Mouse (Mus musculus) common myeloid progenitor, adult 5-6 weeks (primary cell): ENCODE data around the gene Ropn1l. TPM values are rescaled to one million over a fixed set of nuclear protein-coding genes. Genes with fewer than 3 reads are reported as not detected.
A peak's percentile ranks its signal among the peaks of the same experiment; 100 is the strongest.

Experiments
- ATAC-seq: replicated peaks from 2 replicates; pipeline ENCODE4 v1.8.0; 2016; ENCODE audit warnings: low read depth, mild to moderate bottlenecking, moderate TSS enrichment, inconsistent platforms; ENCODE audit not compliant: poor library complexity, severe bottlenecking
- total RNA-seq: library from RNA; stranded (forward); fragments of 200-1000, 187-1606 nt; gene quantifications from 2 replicates; pipeline ENCODE4 v1.2.3, GENCODE M21; 2017

Ropn1l gene
- total RNA-seq: 0.37 and 3.8 TPM in 2 replicates

DNA sequence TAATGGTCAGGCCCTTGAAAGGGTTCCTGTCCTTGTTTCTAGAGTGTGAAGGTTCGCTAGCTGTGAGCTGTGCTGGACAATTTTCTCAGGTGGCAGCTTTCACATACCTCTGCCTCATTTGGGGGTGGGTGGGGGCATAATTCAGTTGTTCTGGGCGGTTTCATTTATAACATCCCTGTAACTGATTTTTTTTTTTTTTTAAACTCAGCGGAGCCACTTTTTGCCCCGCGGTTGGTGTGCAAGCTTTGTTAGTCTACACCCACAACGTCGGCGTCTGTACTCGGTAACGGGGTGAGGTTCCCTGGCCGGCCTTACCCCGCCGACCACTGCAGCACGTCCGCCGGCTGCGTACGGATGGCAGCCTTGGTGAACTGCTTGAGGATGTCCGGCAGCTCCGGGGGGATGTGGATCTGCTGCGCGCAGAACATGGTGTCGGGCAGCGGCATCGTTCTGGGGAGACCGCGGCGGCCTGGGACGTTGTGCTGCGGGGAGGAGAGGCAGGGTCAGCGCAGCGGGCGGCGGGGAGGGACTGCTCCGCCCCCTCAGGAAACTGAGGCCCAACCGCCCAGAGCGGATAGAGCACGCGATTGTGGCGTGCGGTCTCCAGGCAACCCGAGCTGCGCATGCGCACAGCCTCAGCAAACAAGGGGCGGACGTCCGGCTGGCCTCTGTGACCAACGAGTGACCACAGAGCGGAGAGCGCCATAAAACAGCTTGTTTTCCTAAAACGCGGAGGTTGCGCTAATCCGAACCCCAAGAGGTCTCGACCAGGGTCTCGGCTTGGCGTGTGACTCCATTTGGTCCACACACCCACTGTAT, at the start of gene Ropn1l:
Gene Ropn1l, minus strand, starts transcription at position 640 of the 819 bp plus-strand sequence.
- ATAC-seq: peak; percentile 87

DNA sequence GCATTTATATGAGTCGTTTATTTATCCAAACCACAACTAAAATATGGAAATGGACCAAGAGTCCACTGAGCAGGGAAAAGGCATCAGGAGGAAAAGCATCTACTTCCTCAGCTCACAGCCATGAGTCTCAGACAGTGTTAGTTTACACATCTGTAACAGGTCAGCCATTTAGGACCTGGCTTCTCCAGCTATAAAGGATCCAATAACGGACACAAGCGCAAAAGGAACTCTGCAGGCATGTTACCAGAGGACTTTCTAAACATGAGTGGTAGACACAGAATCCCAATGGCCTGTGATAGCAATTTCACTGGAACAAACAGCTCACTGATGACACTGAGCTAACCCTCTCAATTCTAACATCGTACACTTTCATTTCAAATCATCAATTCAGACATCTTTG, 49.5 kb upstream of the Ropn1l start:
- no peak for ATAC-seq

DNA sequence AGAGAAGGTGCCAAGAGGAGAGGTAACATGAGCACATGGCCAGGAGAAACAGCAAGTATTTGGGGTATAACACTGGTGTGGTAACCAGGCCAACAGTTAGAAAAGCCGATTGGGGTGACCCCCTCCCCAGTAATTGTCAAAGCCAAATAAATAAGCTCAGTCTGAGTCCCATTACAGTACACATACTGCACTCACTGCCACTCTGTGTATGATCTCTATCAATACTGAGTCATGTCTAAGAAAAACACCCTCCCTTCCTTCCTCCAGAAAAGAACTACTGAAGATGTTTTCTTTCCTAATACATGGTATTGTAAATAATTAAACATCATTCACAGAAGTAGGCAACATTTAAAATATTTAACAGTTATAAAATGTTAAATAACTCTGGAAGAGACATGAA, 48.8 kb upstream of the Ropn1l start:
- ATAC-seq: no peak

DNA sequence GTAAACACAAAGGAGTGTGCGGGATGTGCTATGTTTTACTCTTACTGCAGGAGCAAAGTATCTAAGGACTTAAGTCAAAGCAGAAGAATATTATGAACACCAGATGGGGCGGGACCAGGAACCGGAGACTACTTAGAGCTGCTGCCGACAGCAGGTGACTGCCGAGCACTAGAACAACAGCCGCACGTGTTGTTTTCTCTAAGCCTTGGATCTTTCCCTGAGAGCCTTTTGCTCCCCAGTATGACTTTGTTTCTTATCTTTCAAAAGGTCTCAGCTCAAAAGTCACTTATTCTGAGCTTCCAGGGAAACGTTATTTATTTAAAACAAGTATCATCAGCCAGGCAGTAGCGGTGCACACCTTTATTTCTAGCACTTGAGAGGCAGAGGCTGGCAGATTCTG, 41.3 kb upstream of the Ropn1l start:
- no peak for ATAC-seq

DNA sequence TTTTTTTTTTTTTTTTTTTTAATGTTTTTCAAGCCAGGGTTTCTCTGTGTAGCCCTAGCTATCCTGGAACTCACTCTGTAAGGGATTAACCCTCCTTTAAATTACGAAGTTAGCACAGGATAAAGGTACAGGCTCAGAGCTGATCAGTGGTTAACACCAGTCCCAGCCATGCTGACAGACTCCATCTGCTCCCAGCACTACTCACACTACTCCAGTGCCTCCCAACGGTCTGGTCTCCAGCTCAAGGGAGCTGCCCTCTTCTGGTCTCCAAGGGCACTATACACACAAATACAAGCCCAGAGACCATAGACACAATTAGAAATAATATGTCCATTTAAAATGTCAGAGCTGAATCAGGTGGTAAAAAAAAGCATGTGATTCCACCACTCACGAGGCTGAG, 40.8 kb upstream of the Ropn1l start:
- no peak for ATAC-seq

DNA sequence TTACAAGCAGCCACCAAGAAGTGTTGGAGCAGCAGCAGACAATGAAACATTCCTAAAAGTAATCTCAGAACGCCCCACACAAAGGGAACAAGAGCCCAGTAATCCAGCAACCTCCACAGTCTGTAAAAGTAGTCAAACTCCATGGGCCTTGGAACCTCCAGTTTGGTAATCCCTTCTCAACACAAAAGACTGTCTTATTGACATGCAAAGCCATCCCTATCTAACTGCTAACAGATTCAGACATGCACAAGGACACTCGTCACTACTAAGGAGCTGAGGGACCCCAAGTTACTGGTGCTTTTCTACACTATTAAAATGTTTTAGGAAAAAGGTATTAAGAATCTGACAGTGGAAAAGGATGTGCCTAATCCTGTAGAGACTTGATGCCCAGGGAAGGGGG, 33.9 kb upstream of the Ropn1l start:
- ATAC-seq: no peak

DNA sequence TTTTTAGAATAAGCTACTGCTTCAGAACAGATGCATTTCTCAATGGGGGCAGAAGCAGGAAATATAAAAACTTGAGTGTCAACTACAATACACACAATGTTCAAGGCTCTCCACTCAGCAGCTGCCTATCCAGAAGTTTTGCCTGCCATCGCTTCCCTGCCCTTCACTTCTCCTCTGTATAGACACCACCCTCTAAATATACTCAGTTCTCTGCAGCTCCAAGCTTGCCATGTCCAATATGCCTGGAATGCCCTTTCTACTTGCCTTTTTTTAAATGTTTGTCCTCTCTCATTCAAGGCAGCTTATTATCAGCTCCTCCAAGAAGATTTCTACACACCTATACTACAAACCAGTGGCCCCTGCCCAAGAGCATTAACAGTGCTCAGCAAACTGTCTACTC, 23.1 kb upstream of the Ropn1l start:
- no peak for ATAC-seq

DNA sequence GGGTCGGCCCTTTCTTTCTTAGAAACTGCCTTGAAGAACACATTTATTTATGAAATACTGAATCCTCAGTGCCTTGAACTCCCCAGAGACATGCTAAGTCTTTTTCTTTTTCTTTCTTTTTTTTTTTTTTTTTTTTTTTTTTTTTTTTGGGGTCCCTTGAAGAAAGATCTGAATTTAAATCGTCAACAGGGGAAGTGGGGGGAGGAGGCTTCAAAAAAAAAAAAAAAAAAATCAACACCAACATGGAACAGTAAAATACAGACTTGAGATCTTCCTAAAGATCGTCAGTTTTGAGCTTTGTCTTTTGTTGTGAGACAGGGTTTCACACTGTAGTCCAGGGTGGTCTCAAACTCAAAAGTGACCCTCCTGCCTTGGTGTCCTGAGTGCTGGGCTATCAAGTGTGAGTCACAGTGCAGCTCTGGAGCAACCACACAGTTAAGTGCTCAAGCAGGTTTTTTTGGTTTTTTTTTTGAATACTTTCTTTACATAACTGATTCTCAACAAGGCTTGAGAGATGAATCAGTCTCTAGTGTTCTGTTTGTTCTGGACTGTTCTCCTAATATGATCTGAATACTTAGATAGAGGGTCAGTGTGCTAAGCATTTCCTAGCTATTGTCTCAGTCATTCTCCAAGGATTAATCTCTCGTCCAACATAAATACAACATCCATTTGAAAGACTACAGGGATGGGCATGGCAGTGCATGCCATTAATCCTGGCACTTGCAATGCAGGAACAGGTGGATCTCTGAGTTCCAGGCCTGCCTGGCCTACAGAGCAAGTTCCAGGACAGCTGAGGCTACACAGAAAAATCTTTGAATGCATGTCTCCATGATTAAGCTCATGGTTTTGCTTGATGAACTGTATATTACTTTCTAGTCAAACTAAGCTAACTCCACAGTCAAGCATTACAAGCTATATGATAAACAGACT, 19.4 kb upstream of the Ropn1l start:
- no peak for ATAC-seq

DNA sequence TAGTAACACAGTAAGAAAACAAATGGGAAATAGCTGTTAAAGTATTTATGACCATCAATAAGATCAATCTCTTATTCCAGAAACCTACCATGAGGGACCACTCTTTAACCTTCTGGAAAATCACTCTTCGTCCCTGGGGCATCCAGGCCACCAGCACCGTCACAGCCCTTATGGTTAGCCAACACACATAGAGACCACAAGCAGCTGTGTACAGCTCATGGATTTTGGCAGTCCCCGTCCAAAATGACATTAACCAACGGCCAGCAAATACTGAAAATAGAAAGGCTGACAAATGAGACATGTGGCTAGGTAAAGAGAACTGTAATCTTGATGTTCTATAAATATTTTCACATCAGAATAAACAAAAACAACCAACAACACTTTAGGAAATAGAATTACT, 18.0 kb upstream of the Ropn1l start:
- no peak for ATAC-seq

DNA sequence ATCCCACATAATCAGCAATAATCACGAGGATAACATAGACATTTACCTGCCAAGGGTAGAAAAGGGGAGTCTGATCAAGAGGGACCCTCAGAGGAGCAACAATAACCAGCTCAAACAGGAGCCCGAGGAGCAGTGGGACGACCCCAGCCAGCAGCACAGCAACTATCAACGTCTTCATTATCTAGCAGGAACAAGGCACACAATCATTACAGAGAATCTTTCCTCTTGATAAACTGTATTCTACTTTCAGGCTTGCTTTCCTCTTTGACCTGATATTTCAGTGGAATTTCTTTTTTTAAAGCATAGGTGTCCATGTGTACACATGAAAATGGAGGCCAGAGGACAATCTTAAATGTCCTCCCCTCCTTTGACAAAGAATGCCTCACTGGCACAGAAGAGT, 16.0 kb upstream of the Ropn1l start:
- no peak for ATAC-seq

DNA sequence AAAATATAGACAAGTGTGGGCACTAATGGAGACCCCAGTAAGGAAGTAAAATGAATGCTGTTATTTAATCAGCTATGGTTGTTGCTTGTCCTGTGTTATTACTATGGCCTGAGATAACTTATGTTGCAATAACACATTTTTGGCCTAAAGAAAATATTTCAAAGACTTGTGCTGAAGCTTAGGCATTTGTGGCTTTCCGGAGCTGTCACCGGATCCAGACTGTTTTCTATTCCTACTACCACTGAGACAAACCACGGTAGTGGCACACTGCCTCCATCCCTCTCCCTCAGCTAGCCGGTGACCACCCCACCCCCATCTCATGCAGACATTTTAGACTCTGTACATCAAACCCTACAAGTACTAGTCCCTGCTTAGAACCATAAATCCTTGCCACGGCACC, 15.3 kb upstream of the Ropn1l start:
- no peak for ATAC-seq

DNA sequence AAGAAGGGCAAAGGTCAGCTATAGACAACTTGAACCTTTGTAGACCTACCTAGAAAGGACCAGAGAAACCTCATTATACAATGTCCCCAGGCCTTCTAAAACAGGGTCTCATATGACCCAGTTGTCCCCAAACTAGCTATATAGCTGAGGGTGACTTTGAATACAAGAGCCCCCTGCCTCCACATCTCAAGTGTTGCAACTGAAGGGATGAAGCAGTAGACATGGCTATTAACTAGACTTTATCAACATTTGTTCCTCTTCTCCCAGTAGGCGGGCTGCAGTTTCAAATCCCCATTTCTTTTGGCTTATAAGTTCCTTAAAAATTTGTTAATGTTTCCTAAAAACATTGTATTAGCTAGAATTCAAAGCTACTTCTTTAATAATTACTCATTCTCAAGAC, 13.2 kb upstream of the Ropn1l start:
- no peak for ATAC-seq

DNA sequence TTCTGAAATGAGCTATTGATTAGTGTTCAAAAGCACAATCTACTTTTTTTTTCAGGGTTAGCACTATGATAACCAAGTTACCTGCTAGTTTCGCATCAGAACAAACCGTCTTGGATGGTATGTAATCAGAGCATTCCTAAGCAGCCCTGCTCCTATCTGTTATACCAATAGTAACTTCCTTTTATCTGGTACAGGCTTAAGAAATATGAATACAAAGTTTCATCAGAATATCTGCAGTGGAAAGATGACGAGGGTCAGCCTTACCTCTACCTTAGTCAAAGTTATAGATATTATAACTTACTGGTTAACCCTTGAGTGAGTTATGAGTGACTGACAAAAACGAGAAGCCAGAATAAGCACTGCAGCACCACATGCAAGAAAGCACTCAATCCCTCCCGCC, 12.8 kb upstream of the Ropn1l start:
- no peak for ATAC-seq

DNA sequence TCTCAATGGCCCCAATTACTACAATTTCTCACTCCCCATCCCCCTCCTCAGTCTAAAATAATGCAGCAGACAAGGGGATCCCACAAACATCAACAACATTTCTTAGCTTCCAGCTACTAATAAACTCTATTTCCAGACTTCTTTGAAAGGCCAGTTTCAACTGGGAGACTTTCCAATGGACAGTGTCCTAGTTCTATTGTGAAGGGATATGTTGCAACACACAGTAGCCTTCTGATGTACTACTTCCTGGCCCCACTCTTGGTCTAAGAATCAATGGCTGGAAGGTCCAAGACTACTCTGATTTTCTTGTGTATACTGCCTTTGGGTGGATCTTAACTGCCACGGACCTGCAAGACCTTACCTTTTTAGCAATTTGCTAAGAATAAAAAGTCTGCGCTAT, 12.3 kb upstream of the Ropn1l start:
- ATAC-seq: no peak

DNA sequence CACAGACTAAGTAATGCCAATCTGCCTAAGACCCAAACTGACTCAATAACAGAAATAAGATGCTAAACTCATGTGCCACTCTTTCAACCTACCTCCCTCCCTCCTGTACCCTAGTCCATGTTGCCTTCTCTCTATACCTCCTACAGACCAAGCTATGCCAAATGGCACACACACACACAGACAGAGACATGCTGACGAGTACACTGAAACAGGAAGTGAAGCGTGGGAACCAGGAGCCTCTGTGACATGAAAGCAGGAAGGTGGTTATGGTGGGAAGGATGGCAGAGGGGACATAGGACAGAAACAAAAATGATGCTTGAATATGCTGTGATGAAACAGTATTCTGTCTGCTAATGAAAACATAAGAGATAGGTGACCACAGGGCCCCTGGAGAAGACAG, 7.0 kb upstream of the Ropn1l start:
- peak; percentile 43; the same call in 1 of the 2 replicates for ATAC-seq

DNA sequence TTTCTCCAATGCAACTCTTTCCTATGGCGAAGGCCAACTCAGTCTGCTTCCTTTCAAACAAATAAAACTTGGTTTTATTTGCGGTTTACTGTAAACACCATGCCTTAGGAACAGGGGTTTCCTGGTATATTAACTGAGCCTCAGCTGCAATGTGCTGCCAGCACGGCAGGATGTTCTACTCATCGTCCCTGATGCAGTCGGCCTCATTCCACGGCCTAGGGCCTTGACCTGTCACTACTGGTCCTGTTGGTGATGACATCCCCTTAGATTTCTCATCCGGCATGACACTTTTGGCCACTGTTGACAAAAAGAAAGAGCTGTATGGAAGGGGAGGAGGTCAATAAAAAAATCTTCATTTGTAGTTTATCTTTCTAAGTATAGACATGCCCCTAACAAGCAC, 4.5 kb upstream of the Ropn1l start:
- no peak for ATAC-seq

DNA sequence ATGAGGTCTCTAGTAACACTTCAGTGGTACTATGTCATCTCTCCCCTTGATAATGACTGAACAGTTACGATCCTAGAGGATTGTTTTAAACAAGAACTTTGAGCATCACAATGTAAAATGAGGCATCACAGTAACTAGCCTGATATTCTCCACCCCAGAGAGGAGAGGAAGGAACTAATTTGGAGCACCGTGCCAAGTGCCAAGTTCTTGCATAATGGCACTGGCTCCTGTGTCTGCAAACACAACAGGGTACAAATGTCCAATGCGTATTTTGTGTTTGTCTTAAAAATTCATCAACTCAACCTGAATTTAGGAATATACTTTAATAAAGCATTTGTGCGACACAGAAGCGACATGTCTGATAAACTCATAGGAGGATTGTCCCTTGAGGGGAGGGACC, 2.8 kb upstream of the Ropn1l start:
- no peak for ATAC-seq

DNA sequence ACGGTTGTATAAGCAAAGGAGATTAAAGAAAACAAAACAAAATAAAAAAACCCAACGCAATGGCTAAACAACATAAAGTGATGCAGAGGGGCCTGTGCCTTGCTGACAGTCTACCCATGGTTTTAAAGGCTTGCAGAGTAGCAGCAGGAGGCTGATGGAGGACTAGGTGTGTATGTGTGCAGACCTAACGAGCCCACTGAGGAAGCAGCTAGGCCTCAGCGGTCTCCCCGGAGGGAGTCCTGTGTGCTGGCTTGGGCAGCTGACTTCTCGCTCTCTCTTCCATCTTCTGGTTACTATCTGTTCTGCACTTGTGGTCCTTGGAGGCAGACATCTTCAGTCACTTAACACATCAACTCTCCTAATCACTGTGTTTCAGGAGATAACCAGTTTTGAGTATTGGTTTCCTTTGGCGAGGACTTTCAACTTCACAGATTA, 1.3 kb upstream of the Ropn1l start:
- ATAC-seq: no peak

DNA sequence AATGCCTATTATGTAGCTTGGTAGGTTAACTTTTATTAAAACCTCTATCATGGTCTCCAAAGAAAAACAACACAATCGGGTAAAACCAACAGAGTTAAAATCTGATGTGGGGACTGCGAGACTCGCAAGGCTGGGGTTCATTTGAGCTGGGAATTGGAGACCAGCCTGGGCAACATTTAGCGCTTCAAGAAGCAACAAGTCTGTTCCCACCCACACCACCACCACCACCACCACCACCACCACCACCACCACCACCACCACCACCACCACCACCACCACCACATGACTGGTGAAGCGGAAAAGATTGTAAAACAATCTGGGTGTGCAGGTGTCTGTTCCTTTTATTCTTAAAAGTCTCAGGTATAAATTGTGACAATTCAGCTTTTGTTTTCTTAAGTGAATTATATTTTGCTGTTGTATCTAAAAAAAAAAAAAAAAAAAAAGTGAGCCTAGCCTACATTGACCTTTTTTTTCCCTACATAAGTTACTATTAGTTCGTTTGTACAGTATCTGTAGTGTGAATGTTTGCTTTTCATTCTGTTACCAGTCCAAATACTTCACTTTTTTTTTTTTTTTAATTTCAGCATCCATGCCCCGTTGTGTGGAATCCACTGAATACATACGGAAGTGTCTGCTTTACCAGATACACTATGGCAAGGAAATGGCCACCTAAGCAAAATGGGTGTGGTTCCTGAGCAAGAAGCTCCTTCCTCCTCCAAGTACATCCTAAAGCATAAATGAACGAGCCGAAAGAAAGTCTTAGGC, 741 bp upstream of the Ropn1l start:
- no peak for ATAC-seq

DNA sequence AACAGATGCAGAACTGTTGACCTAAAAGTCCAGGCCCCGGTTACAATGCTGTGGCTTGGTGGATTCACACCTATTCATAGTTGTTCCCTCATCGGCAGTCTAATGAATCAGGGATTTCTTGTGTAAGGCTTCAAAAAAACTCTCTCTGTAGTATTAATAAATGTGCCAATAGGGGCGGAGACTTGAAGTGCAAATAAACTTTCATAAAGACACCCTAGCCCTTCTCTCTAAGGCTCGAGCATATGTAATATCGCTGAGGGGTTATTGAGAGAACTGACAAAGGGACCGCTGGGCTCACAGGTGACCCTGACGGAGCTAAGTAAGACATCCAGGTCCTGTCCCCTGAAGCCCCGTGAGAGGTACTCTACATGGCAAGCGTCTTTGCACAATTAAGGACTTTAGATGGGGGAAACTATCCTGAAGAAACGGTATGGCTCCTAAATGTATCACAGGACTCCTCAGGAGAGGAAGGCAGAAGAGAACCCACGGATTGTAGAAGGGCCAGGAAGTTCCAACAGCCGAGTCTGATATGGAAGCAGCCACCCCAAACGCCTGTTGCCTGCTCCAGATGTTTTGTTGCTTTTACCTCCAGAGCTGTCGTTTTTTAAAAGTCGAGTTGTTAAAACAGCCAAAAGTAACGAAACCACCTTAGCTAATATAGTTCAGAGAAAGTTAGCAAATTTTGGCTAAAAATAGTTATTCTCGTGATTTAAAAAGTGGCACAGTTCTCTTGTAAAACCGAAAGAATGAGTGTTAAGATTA, 1.0 kb downstream of the Ropn1l start:
- ATAC-seq: no peak
